Mouse (Mus musculus): ENCODE measurements around the gene Sox4.

Gene Sox4

GRCm38 (mm10) chr13:28946565-28947135 is 6.9 kb downstream of the Sox4 start:
- DNase-seq: no peak

- no peak for DNase-seq
Measured at GRCm38 (mm10) chr13:28945681-28946080, 7.8 kb downstream of the Sox4 start.

- DNase-seq: no peak
Measured at GRCm38 (mm10) chr13:28942926-28943325, 10.6 kb downstream of the Sox4 start.

- DNase-seq: no peak
Measured at GRCm38 (mm10) chr13:28941983-28942630, 11.4 kb downstream of the Sox4 start.

GRCm38 (mm10) chr13:28933375-28933774 is 20.1 kb downstream of the Sox4 start:
- peak in 1 of 2 experiments; percentile 42 for DNase-seq

GRCm38 (mm10) chr13:28931776-28932175 is 21.7 kb downstream of the Sox4 start:
- DNase-seq: no peak

- DNase-seq: no peak
Measured at GRCm38 (mm10) chr13:28931266-28931665, 22.2 kb downstream of the Sox4 start.

GRCm38 (mm10) chr13:28930364-28930763 is 23.1 kb downstream of the Sox4 start:
- no peak for DNase-seq

GRCm38 (mm10) chr13:28929936-28930335 is 23.6 kb downstream of the Sox4 start:
- no peak for DNase-seq

- no peak for DNase-seq
Measured at GRCm38 (mm10) chr13:28923136-28923535, 30.4 kb downstream of the Sox4 start.

GRCm38 (mm10) chr13:28917379-28918250 is 35.9 kb downstream of the Sox4 start:
- no peak for DNase-seq

- DNase-seq: no peak
Measured at GRCm38 (mm10) chr13:28913656-28914055, 39.9 kb downstream of the Sox4 start.

GRCm38 (mm10) chr13:28906981-28907380 is 46.5 kb downstream of the Sox4 start:
- no peak for DNase-seq

Data from cerebellum, postnatal 14 days (tissue).